Mouse (Mus musculus) embryonic fibroblast, embryonic 13.5 days (primary cell): ENCODE measurements around the gene Srsf5.

ENCODE experiments used
- CTCF ChIP-seq: IDR thresholded peaks from 2 replicates; pipeline ENCODE4 v1.5.1; 2011; ENCODE audit warnings: mild to moderate bottlenecking, control low read depth, low read length, moderate library complexity, borderline replicate concordance; ENCODE audit not compliant: insufficient read depth
- POLR2A ChIP-seq: IDR thresholded peaks from 2 replicates; pipeline ENCODE4 v1.6.1; 2011; ENCODE audit warnings: low read depth, mild to moderate bottlenecking, control low read depth, low read length, moderate library complexity

GRCm38 (mm10) chr12:80937331-80938029 lies 7.8 kb upstream of the Srsf5 start:
- TF ChIP-seq CTCF (no peak), POLR2A (no peak)
